Mouse (Mus musculus) embryo, embryonic 10.5 days (tissue): Measurements from ENCODE around the gene Alg12.
A peak's percentile ranks its signal among the peaks of the same experiment; 100 is the strongest.

Experiments
- DNase-seq: peaks from one replicate; pipeline ENCODE4 v3.0.0-alpha.2; 2015; ENCODE audit warnings: low spot score

Gene Alg12

DNA sequence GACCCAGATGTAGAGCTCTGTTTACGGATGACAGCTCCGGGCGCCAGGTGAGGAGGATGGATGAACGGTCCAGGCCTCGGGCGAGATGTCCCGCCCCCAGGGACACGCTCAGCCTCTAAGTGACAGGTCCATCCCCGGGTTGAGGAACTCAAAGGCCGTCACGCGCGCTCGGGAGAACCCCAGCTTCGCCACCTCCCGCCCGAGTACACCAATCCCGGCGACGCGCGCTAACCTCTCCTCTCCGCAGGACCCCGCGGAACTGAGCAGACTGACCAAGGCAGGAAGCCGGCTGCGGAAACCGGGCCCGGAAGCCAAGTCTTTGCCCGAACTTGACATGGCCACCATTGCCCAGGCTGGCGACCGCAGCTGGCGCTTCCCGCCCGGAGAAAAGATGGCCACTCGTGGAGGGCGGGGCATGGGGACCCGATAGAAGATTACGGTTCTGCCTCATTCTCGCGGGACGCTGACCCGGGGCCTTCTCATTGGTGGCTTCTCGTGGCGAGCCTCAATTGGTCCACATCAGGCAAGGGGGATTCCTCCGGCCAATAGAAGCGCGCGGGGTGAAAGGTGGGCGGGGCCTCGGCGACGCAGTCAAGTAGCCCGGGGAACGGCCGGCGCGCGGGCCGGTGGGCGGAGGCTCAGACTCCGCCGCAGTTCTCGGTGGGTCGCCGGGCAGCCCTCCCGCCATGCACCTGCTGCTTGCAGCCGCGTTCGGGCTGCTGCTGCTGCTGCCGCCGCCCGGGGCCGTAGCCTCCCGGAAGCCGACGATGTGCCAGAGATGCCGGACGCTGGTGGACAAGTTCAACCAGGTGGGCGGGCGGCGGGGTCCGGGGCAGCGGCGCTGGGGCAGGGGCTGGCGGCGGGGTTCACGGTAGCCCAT, at the start of gene Alg12, which contains the start of gene Creld2:
Gene Alg12, minus strand, starts transcription at position 293 of the 880 bp plus-strand sequence.
Gene Creld2, plus strand, starts transcription at position 621 of the 880 bp plus-strand sequence.
- peak; percentile 100 for DNase-seq

DNA sequence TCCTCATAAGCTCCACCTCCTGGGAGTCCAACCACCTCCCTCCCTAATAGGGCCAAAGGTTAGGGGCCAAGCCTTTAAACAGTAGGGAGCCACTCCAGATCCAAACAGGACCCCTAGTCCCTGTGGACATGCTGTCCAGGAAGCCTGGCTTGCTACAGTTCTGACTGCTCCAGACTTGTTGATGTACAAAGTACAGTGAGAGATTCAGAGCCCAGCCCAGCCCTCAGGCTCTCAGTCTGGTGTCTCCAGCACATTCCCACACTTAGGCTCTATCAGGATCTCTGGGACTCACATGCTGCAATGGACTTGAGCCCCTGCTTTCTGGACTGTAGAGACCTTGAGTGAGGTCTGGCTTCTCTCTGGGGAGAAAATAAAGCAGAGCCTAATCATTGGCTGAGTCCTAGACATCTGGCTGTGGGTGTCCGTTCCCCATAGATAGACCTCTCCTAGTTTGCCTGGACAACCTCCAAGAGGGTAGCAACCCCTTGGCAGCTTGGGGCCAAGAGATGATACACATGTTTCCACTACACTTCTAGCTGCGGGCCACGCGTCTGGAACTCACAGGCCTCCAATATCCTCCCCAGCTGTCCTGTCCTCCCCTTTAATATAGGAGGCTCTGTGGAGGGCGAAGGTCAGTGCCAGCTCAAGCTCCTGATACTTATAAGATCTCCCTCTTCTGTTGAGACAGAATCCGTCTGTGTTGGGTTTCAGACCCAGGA, 49.1 kb upstream of the Alg12 start:
- DNase-seq, result no peak

DNA sequence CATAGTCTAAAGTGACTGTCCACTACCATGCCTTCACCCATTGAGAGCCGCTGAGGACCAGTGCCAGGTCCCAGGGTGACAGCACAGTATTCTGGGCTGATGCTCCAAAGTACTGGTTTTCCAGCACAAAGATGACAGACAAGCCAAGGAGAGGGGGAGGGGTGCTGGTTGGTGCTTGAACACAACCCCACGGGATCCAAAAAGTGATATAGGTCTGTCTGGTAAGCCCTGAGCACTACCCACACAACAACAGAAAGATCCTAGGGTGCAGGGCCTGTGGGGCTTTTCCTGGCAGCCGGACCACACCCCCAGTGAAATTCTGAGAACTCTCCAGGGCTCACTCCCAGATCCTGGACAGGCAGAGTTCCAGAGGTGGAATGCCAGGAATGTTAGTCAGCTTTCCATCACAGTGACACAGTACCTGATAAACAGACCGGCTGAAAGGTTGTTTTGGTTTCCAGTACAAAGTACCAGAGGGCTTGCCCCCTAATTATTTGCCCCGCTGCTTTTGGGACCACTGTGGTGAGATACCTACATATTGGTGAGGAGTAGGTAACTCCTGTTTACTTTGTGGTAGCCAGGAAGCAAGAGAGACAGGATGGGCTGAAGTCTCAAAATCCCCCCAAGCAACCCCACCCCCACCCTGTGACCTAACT, 48.4 kb upstream of the Alg12 start:
- DNase-seq, result peak; percentile 58

DNA sequence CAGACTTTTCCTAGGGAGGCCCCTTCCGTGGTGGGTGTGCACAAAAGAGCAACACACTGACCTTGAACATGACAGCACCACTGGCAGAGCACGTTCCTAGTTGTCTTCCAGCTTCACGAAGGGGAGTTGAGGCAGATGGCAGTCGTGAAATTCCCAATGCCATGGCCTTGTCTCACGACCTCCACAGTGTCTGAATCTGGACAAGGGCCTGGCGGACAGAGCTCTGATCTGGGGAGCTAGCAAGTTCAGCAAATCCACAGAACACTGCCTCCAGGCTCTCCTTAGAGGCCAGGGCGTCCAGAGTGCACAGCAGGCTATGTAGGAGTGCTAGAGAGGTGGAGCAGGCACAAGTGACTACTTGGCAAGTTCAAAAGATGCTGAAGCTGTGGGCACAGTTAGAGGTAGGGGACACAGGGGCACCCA, 47.8 kb upstream of the Alg12 start:
- no peak for DNase-seq

DNA sequence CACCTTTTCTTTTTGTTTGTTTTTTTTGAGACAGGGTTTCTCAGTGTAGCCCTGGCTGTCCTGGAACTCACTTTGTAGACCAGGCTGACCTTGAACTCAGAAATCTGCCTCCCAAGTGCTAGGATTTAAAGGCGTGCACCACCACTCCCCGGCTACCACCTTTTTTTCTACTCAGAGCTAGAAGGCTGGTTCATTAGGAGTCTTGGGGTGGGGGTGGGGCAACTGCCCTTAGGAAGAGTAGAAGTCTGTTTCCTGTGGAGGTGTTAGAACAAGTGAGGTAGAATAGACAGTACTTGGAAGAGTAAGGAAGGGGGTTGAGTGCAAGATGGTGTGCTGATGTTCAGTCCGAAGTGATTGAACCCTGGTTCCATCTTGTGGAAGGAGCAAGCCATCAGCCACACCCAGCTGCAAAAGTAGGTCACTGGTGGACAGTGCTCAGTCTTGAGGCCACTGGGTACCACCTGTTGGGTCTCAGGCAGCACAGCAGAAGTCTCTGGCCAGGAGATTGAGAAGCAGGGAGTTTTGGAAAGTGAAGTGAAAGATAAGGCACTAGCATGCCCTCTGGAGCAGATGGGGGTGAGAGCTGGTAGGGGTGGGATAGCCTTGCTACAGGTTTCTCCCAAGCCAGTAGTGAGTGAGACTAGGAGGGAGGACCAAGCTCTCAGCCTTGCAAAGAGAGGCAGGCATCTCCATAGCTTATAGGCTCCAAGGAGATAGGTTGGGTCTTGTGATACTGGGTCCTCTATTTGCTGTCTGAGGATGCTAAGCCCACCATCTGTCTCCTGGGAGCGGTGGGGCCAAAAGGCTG, 47.0 kb upstream of the Alg12 start:
- no peak for DNase-seq

DNA sequence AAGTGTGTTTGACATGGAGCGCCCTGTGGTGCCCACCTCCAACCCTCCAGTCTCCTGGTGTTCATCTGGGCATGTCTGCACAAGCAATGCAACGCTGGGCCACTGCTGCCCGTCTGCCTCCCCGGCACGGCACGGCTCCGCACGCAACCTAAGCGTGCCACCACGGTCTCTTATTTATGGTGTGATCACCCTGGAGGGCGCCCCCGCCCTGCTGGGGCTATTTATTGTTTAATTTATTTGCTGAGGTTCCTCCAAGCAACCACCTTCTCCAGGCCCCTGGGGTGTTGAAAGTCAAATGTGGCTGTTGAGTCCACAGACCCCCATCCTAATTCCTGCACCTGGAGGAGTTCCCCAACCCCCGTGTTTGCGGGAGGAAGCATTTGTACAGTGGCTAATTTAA, 45.9 kb upstream of the Alg12 start:
- no peak for DNase-seq

DNA sequence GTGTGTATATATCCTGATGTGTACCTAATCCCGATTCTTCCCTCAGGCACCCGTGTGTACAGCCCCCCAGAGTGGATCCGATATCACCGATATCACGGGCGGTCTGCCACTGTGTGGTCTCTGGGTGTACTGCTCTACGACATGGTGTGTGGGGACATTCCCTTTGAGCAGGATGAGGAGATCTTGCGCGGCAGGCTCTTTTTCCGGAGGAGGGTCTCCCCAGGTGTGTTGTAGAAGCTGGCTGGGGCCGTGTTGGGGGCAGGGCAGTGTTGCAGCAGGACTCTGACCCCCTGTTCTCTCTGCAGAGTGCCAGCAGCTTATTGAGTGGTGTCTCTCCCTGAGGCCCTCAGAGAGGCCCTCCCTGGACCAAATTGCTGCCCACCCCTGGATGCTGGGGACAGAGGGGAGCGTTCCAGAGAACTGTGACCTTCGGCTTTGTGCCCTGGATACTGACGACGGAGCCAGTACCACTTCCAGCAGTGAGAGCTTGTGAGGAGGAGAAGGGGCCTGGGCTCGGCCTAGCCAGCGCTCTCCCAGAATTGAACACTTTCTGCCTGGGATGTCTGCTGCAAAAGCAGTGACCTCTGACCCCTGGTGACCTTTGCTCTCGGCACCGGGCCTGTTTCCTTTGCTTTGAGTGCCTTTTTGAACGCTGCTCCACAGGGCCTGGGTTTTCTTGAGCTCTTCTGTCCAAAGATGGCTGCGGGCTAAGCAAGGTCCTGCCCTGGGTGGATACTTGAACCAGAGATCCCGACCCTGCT, 45.3 kb upstream of the Alg12 start:
- peak; percentile 31 for DNase-seq

DNA sequence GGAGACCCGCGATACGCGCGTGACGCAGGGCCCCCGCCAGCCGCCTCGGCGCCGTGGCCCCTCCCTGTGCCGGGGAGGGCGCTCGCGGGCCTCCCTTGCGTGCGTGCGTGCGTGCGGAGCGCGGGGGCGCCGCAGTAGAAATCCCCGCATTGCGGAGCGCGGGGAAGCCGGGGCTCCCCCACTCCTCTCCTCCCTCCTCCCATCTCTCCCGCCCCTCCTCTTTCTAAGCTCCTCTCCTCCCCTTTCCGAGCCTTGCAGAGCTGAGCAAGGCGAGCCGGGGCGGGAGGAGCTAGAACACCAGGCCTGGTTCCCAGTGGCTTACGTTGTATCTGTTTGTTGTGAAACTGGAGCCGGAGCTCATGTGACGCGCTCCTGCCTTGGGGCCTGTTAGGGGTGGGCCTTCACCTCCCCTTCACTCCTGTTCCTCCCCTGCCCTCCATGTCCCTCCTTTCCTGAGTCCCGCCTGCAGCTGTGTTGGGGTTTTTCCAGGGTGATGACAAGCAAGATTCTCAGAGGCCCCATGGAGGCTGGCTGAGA, 44.6 kb upstream of the Alg12 start:
- peak; percentile 96 for DNase-seq

DNA sequence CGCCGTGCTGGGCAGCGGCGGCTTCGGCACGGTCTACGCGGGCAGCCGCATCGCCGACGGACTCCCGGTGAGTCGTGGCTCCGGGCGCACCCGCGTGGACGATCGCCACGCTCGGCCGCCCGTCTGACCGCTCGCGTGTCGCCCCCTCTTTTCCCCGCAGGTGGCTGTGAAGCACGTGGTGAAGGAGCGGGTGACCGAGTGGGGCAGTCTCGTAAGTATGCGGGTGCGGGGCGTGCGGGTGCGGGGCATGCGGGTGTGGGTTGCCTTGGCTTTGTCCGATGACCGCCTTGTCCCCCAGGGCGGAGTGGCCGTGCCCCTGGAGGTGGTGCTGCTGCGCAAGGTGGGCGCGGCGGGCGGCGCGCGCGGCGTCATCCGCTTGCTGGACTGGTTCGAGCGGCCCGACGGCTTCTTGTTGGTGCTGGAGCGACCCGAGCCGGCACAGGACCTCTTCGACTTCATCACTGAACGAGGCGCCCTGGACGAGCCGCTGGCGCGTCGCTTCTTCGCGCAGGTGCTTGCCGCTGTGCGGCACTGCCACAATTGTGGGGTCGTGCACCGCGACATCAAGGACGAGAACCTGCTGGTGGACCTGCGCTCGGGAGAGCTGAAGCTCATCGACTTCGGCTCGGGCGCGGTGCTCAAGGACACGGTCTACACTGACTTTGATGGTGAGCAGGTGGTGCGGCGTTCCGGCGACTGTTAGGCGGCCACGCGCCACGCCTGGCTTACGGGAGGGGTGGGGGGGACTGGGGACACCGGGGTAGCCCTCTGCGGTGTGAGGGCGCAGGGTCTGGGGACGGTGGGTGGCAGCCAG, 44.0 kb upstream of the Alg12 start:
- DNase-seq, result peak; percentile 50

DNA sequence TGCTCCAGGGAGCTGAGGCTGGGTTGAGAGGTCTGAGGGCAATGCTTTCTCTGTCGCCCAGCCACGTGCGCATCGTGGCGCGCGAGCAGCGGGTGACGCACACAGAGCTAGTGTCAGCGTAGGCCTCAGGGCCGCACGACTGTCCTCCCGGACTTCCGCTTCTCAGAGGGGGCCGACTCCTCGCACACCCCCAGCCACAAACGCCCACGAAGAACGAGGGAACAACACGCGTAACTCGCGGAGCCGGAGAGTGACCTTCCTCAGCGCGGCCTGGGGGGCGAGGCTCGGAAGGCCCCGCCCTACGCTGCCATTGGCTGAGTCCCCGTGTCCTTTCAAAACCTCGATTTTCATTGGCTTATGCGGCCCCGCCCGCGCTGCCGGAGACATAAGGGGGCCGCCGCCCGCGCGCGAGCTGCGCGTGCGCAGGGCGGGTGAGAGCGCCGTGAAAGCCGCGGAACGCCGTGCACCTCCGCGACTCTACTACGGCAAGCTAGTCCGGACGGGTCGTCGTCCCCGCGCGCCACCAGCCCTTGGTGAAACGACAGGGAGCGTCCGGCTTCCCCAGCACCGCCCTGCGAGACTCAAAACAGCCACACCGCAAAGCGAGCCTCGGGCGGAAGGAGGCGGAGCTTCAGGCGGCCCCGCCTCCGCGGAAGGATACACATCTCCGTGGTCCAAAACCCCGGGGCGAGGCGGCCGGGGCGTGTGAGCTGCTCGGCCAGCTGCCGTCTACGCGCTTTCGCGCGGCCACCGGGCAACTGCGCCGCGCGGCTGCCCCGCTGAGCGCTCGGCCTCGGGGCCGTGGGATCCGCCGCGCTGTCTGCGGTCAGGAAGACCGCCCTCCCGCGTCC, 42.9 kb upstream of the Alg12 start, which contains the start of gene Pim3:
Gene Pim3, plus strand, starts transcription at position 415 of the 851 bp plus-strand sequence.
- peak; percentile 98 for DNase-seq

DNA sequence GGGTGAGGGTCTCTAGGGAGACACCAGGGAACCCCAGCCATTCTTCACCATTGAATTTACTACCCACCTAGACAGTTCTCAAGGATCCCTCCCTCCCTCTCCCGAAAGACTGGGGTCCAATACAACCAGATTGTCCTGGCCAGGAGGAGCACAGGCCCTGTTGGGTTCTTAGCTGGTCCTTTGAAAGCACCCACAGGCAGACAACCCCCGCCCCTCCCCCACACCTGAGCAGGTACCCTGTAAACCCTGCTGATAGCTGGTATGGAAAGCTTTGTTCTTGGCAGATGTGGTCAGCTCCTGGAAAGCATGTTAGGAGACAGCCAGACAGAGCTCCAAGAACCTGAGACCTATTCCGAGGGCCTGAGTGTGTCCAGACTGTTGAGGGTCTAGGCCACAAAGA, 41.7 kb upstream of the Alg12 start:
- no peak for DNase-seq

DNA sequence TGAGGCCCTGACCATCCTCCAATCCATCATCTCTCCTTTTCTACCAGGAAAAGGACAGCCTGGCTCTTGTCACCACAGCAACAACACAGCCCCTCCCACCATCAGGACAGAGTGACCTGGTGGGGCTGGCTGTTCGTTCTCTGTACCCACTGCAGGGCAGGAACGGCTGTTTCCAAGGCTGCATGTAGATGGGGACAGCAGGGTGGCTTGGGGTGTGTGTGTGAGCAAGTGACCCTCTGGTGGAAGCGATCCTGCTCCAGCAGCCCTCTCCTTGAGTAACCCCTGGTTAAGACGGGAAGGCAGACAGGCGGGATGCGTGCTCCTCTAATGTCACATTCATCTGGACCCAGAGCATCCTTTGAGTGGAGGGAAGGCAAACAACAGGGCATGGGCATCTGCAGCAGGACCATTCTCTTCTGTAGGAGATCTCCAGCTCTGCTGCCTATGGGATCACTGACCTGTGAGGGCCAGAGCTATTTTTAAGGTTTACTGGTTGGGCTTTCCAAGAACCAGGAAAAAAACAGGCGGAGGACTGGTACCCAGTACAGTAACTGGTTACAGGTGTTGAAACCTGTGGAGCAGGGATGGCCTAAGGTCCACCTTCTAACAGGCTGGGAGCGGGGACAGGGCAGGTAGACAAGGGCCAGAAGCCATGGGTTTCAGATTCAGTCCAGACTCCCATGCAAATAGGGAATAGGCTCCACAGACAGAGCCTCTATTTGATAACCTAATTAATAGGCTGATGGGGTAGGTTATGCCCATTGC, 40.3 kb upstream of the Alg12 start:
- no peak for DNase-seq

DNA sequence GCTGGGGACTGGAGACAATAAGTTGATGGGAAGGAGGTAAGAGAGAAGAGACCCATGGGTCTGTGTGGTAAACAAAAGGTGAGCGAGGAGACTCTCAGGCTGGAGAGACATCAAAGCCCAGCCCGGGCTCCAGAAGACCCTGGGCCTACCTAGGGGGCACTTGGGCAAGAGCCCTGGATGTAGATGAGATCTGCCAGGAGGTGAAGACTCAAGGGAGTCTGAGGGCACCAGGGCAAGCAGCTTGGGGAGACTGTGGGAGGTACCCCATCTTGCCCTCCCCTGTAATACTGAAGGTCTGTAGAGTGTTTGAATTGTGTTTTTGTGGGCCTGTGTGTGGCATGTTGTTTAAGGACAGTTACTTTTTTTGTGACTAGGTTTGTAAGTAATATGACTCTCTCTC, 39.6 kb upstream of the Alg12 start:
- DNase-seq, result no peak

DNA sequence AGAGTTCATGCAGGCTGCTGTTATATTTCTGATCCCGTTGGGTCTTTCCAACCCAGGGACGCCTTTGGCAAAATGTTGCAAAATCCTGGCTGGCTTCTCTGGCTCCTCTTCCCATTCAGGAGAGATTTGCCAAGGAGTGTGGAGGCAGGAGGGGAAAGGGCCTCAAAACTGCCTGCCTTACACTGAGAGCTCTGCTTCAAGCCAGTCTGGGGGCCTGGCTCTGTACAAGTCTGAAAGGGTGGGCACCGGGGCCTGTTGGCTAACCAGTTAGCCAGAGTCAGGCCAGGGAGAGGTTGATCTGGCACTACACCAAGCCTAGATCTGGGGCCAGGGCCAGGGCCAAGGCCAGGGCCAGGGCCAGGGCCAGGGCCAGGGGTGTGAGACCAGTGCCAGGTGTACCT, 39.0 kb upstream of the Alg12 start:
- no peak for DNase-seq

DNA sequence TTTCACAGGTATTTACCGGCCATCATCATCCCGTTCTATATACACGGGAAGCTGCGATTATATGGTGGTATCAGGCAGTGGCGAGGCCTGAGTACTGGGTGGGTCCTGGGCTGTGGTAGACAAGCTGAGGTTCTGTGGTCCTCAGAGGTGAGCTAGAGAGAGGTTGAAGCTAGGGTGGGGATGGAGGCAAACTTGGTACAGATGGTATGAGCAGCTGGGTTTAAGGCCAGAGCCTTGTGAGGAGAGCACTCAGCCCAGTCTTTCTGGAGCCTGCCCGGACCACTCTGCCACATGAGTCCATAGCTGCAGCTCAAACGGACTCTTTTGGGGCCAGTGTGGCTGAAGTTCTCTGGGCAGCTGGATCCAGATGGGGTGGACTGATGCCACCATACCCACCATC, 38.2 kb upstream of the Alg12 start:
- DNase-seq, result no peak

DNA sequence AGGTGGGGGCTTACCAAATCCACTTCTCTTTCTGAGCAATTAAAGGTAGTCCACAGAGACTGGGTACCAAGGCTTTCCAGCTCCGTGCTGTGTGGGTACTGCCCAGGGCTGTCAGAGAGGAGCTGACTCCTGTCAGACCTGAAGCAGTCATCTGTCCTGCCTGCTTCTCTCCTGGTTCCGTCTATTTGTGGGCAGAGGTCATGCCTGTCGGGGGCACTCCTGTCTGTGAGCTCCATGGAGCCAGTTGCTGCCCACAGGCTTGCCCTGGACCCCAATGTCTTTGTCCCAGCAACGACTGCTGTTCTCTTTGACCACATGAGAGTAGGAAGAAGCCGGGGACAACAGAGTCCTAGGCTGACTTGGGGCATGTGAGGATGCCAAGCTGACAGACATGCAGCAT, 37.5 kb upstream of the Alg12 start:
- DNase-seq, result no peak

DNA sequence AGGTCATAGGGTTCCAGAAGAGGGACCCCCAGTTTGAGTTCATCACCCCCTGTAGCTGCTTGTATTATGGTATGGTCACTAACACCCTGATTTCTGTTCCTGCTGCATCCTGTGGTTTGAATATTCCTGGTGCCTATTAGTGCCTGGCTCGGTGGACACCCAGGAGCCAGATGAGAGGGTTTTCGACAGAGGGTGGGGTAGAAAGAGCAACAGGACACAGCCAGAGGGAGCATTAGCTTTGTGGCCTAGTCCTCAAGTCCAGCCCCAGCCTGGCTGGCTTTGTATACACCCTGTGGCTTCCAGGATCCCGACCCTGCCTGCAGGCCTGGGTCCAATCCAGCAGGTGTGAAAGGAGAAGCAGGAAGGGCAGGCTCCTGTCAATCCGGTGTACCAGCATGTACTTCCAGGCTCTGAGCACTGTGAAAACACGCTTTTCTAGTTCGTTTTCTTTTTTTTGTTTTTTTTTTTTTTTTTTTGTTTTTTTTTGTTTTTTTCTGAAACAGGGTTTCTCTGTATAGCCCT, 36.8 kb upstream of the Alg12 start:
- DNase-seq, result no peak
